8 mouse cellular contexts compared by ENCODE assay signal in genomic region chr11:69394591-69395167, GRCm38 (mm10). TPM values are rescaled to one million over a fixed set of nuclear protein-coding genes. Genes with fewer than 3 reads are reported as not detected.
DNase-seq lines count a peak whose midpoint lies in the region; ATAC-seq and TF ChIP-seq lines count a peak whose summit lies in the region.
"Not testable (repeated sequence)": the region's sequence is repeated elsewhere in the genome, so short reads cannot be mapped to it uniquely, and the experiment has no call there.

No protein-coding gene starts in this region.

- not testable (repeated sequence) for H3K9me3 ChIP-seq in heart, embryonic 11.5 days (replicated peaks; ENCODE audit: control insufficient read depth, low read length); limb, embryonic 13.5 days; neural tube, embryonic 15.5 days (replicated peaks)

- not testable (repeated sequence) for TF ChIP-seq CTCF in embryonic fibroblast, embryonic 13.5 days (IDR thresholded peaks at IDR 0.05; ENCODE audit: borderline replicate concordance, insufficient read depth, low read length)

- not testable (repeated sequence) for ATAC-seq in heart, embryonic 11.5 days (replicated peaks; ENCODE audit: insufficient number of reproducible peaks, low FRiP score, low TSS enrichment); limb, embryonic 13.5 days (ENCODE audit: low FRiP score, low read depth); neural tube, embryonic 15.5 days (ENCODE audit: low FRiP score)

- not testable (repeated sequence) for H3K27ac ChIP-seq in embryonic fibroblast, embryonic 13.5 days (ENCODE audit: insufficient read depth, low read length)
- H3K27ac ChIP-seq in heart, embryonic 11.5 days (ENCODE audit: low read depth, low read length) = 0 out of 2 replicates have a peak overlapping the region, but pooled peaks have one; percentile 89
- peak overlapping the region; percentile 96; the same call in 1 of the 2 replicates for H3K27ac ChIP-seq in limb, embryonic 13.5 days
- peak overlapping the region; percentile 97 for H3K27ac ChIP-seq in macrophage
- peak overlapping the region; percentile 100 for H3K27ac ChIP-seq in neural tube, embryonic 15.5 days (replicated peaks)

- peak; percentile 29 for DNase-seq in adipocyte (ENCODE audit: low spot score)
- DNase-seq in induced T-regulatory cell, adult 2 months (ENCODE audit: low read depth) = peak; percentile 62
- DNase-seq in urinary bladder, postnatal 25 days (ENCODE audit: low spot score) = peak; percentile 9

- peak overlapping the region; percentile 86 for H3K9ac ChIP-seq in heart, embryonic 11.5 days (ENCODE audit: low read depth, low read length)
- H3K9ac ChIP-seq in limb, embryonic 13.5 days = peak overlapping the region; percentile 82
- peak overlapping the region; percentile 95 for H3K9ac ChIP-seq in neural tube, embryonic 15.5 days (replicated peaks)

- WGBS in heart, embryonic 11.5 days (ENCODE audit: insufficient replicate concordance) = 2% methylated on average over 31 of the region's 31 CpGs
- 2% methylated on average over 31 of the region's 31 CpGs for WGBS in limb, embryonic 13.5 days
- WGBS in macrophage (ENCODE audit: missing documents) = 2% methylated on average over 28 of the region's 31 CpGs
- 1% methylated on average over 31 of the region's 31 CpGs for WGBS in neural tube, embryonic 15.5 days

- H3K79me2 ChIP-seq in macrophage (ENCODE audit: inconsistent target) = not testable (repeated sequence)

- TF ChIP-seq POLR2A in embryonic fibroblast, embryonic 13.5 days (IDR thresholded peaks at IDR 0.05; ENCODE audit: low read depth, low read length) = not testable (repeated sequence)

- not testable (repeated sequence) for H3K36me3 ChIP-seq in heart, embryonic 11.5 days (ENCODE audit: control insufficient read depth, insufficient read depth, low read length); limb, embryonic 13.5 days; macrophage (ENCODE audit: inconsistent target); neural tube, embryonic 15.5 days

- not testable (repeated sequence) for H3K4me1 ChIP-seq in embryonic fibroblast, embryonic 13.5 days (ENCODE audit: control insufficient read depth, insufficient read depth, low read length)
- peaks cover 35% of the 10 kb centered on the region for H3K4me1 ChIP-seq in heart, embryonic 11.5 days (ENCODE audit: control insufficient read depth, insufficient read depth, low read length)
- H3K4me1 ChIP-seq in limb, embryonic 13.5 days = peaks cover 44% of the 10 kb centered on the region
- H3K4me1 ChIP-seq in neural tube, embryonic 15.5 days = peaks cover 31% of the 10 kb centered on the region

- H3K27me3 ChIP-seq in heart, embryonic 11.5 days (ENCODE audit: control insufficient read depth, insufficient read depth, low read length); limb, embryonic 13.5 days; neural tube, embryonic 15.5 days (replicated peaks): not testable (repeated sequence)

- H3K4me3 ChIP-seq in embryonic fibroblast, embryonic 13.5 days (ENCODE audit: insufficient read depth, low read length) = peak overlapping the region; percentile 87
- peak overlapping the region; percentile 59 for H3K4me3 ChIP-seq in heart, embryonic 11.5 days (ENCODE audit: low read depth, low read length)
- H3K4me3 ChIP-seq in limb, embryonic 13.5 days = peak overlapping the region; percentile 66
- H3K4me3 ChIP-seq in macrophage (ENCODE audit: inconsistent target) = peak overlapping the region; percentile 83
- peak overlapping the region; percentile 84 for H3K4me3 ChIP-seq in neural tube, embryonic 15.5 days (replicated peaks)

- peak overlapping the region; percentile 81 for H3K4me2 ChIP-seq in heart, embryonic 11.5 days
- peak overlapping the region; percentile 76 for H3K4me2 ChIP-seq in limb, embryonic 13.5 days (replicated peaks)
- H3K4me2 ChIP-seq in neural tube, embryonic 15.5 days = peak overlapping the region; percentile 85

RNA-seq across cellular contexts. Expression of gene Naa38, which starts 0.6 kb away (rescaled TPM):
- polyA plus RNA-seq in embryonic fibroblast, embryonic 13.5 days (2011; ENCODE audit: insufficient read length, low read depth, missing spikeins) = 75.6 and 81.1 TPM in 2 replicates
- 166 and 170 TPM in 2 replicates for polyA plus RNA-seq in heart, embryonic 11.5 days (2014; fragmentation: Nextera tagmentation; extraction: Ambion mirVana)
- 127 and 137 TPM in 2 replicates for polyA plus RNA-seq in limb, embryonic 13.5 days (2015; fragmentation: Nextera tagmentation; extraction: Ambion mirVana)
- 10 to 100 TPM in 1 of 26 experiments, 1 to 10 TPM in 18, not detected in 7; 1.8 to 14.1 (median 4.3) TPM for total RNA-seq in macrophage (2018; cell fraction: chromatin; rRNA removed)
- total RNA-seq in macrophage (2018; cell fraction: cytosol; rRNA removed) = 100 to 1,000 TPM in 5 of 26 experiments, 10 to 100 TPM in 21; 63.9 to 111 (median 87.7) TPM
- 10 to 100 TPM in 19 of 26 experiments, 1 to 10 TPM in 7; 5.4 to 34.6 (median 15.8) TPM for total RNA-seq in macrophage (2018; cell fraction: nucleus; rRNA removed)
- 60.0 to 104 TPM (median 95.8 TPM) in 3 replicates for polyA plus RNA-seq in macrophage (2018)
- 130 and 132 TPM in 2 replicates for polyA plus RNA-seq in neural tube, embryonic 15.5 days (2015; fragmentation: Nextera tagmentation; extraction: Ambion mirVana)

RNA-seq across cellular contexts. Expression of gene Cyb5d1, which starts 0.8 kb away (rescaled TPM):
- 51.0 and 51.7 TPM in 2 replicates for polyA plus RNA-seq in embryonic fibroblast, embryonic 13.5 days (2011; ENCODE audit: insufficient read length, low read depth, missing spikeins)
- polyA plus RNA-seq in heart, embryonic 11.5 days (2014; fragmentation: Nextera tagmentation; extraction: Ambion mirVana) = 19.6 and 25.0 TPM in 2 replicates
- polyA plus RNA-seq in limb, embryonic 13.5 days (2015; fragmentation: Nextera tagmentation; extraction: Ambion mirVana) = 35.6 and 38.1 TPM in 2 replicates
- total RNA-seq in macrophage (2018; cell fraction: chromatin; rRNA removed) = 10 to 100 TPM; 10.2 to 51.5 (median 24.5) TPM
- 10 to 100 TPM; 16.0 to 40.0 (median 24.4) TPM for total RNA-seq in macrophage (2018; cell fraction: cytosol; rRNA removed)
- 10 to 100 TPM; 17.0 to 48.9 (median 26.3) TPM for total RNA-seq in macrophage (2018; cell fraction: nucleus; rRNA removed)
- polyA plus RNA-seq in macrophage (2018) = 25.0 to 35.1 TPM (median 31.3 TPM) in 3 replicates
- 29.7 and 31.5 TPM in 2 replicates for polyA plus RNA-seq in neural tube, embryonic 15.5 days (2015; fragmentation: Nextera tagmentation; extraction: Ambion mirVana)

RNA-seq across cellular contexts. Expression of gene Tmem88, which starts 3.4 kb away (rescaled TPM):
- 9.1 and 10.3 TPM in 2 replicates for polyA plus RNA-seq in embryonic fibroblast, embryonic 13.5 days (2011; ENCODE audit: insufficient read length, low read depth, missing spikeins)
- polyA plus RNA-seq in heart, embryonic 11.5 days (2014; fragmentation: Nextera tagmentation; extraction: Ambion mirVana) = 30.5 and 31.7 TPM in 2 replicates
- 24.0 and 25.6 TPM in 2 replicates for polyA plus RNA-seq in limb, embryonic 13.5 days (2015; fragmentation: Nextera tagmentation; extraction: Ambion mirVana)
- 10 to 100 TPM in 7 of 26 experiments, 1 to 10 TPM in 15, under 1 TPM in 3, not detected in 1; 0.46 to 36.3 (median 4.9) TPM for total RNA-seq in macrophage (2018; cell fraction: chromatin; rRNA removed)
- total RNA-seq in macrophage (2018; cell fraction: cytosol; rRNA removed) = 1 to 10 TPM in 4 of 26 experiments, under 1 TPM in 19, not detected in 3; 0.05 to 1.7 (median 0.34) TPM
- 10 to 100 TPM in 6 of 26 experiments, 1 to 10 TPM in 13, under 1 TPM in 1, not detected in 6; 0.36 to 23.4 (median 3.3) TPM for total RNA-seq in macrophage (2018; cell fraction: nucleus; rRNA removed)
- polyA plus RNA-seq in macrophage (2018) = 0.09 TPM in 1 of 3 replicates, not detected in the others
- 6.2 and 9.1 TPM in 2 replicates for polyA plus RNA-seq in neural tube, embryonic 15.5 days (2015; fragmentation: Nextera tagmentation; extraction: Ambion mirVana)

RNA-seq across cellular contexts. Expression of gene Kdm6b, which starts 18.8 kb away (rescaled TPM):
- polyA plus RNA-seq in embryonic fibroblast, embryonic 13.5 days (2011; ENCODE audit: insufficient read length, low read depth, missing spikeins) = 31.8 and 33.4 TPM in 2 replicates
- 21.5 and 25.1 TPM in 2 replicates for polyA plus RNA-seq in heart, embryonic 11.5 days (2014; fragmentation: Nextera tagmentation; extraction: Ambion mirVana)
- polyA plus RNA-seq in limb, embryonic 13.5 days (2015; fragmentation: Nextera tagmentation; extraction: Ambion mirVana) = 47.3 and 49.3 TPM in 2 replicates
- 100 to 1,000 TPM in 17 of 26 experiments, 10 to 100 TPM in 9; 22.8 to 979 (median 248) TPM for total RNA-seq in macrophage (2018; cell fraction: chromatin; rRNA removed)
- total RNA-seq in macrophage (2018; cell fraction: cytosol; rRNA removed) = 100 to 1,000 TPM in 4 of 26 experiments, 10 to 100 TPM in 22; 10.2 to 238 (median 34.9) TPM
- 100 to 1,000 TPM in 14 of 26 experiments, 10 to 100 TPM in 12; 16.8 to 645 (median 137) TPM for total RNA-seq in macrophage (2018; cell fraction: nucleus; rRNA removed)
- polyA plus RNA-seq in macrophage (2018) = 4.5 to 15.0 TPM (median 11.0 TPM) in 3 replicates
- polyA plus RNA-seq in neural tube, embryonic 15.5 days (2015; fragmentation: Nextera tagmentation; extraction: Ambion mirVana) = 29.4 and 32.6 TPM in 2 replicates

RNA-seq across cellular contexts. Expression of gene Chd3, which starts 25.5 kb away (rescaled TPM):
- polyA plus RNA-seq in embryonic fibroblast, embryonic 13.5 days (2011; ENCODE audit: insufficient read length, low read depth, missing spikeins) = 175 and 199 TPM in 2 replicates
- polyA plus RNA-seq in heart, embryonic 11.5 days (2014; fragmentation: Nextera tagmentation; extraction: Ambion mirVana) = 15.5 and 21.8 TPM in 2 replicates
- 117 and 119 TPM in 2 replicates for polyA plus RNA-seq in limb, embryonic 13.5 days (2015; fragmentation: Nextera tagmentation; extraction: Ambion mirVana)
- 100 to 1,000 TPM in 25 of 26 experiments, 10 to 100 TPM in 1; 63.9 to 453 (median 249) TPM for total RNA-seq in macrophage (2018; cell fraction: chromatin; rRNA removed)
- total RNA-seq in macrophage (2018; cell fraction: cytosol; rRNA removed) = 10 to 100 TPM; 29.0 to 87.7 (median 51.6) TPM
- total RNA-seq in macrophage (2018; cell fraction: nucleus; rRNA removed) = 100 to 1,000 TPM in 19 of 26 experiments, 10 to 100 TPM in 7; 53.3 to 254 (median 120) TPM
- 43.6 to 105 TPM (median 82.3 TPM) in 3 replicates for polyA plus RNA-seq in macrophage (2018)
- 70.6 and 76.1 TPM in 2 replicates for polyA plus RNA-seq in neural tube, embryonic 15.5 days (2015; fragmentation: Nextera tagmentation; extraction: Ambion mirVana)

Comparison
In these comparisons a context has a peak if more than half of its experiments do, and no peak if none do; other contexts are left out.
1. DNase-seq: peak in every context shown above with its lines; median percentile 62 in induced T-regulatory cell, adult 2 months; 29 in adipocyte; 9 in urinary bladder, postnatal 25 days.